Mouse (Mus musculus) heart, adult 9 months (tissue): ENCODE results near the gene Bmp3.

Experiments used
- DNase-seq, 2 experiments: peaks; one replicate each; pipeline ENCODE4 v3.0.0; 2022; ENCODE audit warnings: low spot score in 2 of 2

Gene Bmp3

GRCm38 (mm10) chr5:98902339-98902738, 48.1 kb downstream of the Bmp3 start:
- no peak for DNase-seq

GRCm38 (mm10) chr5:98918716-98919115, 64.5 kb downstream of the Bmp3 start:
- no peak for DNase-seq

- DNase-seq: no peak
Measured at GRCm38 (mm10) chr5:98921608-98922007, 67.4 kb downstream of the Bmp3 start.

GRCm38 (mm10) chr5:98922921-98923320, 68.7 kb downstream of the Bmp3 start:
- DNase-seq: no peak
